Mouse (Mus musculus) midbrain, embryonic 14.5 days (tissue): ENCODE results near the gene Sfpq. TPM values are rescaled to one million over a fixed set of nuclear protein-coding genes. Genes with fewer than 3 reads are reported as not detected.

Source experiments
- ATAC-seq: fragments of 200-750 bp; cut with Nextera tagmentation; 2 replicates; pipeline ENCODE4 v1.8.0; 2017; ENCODE audit warnings: moderate number of reproducible peaks, moderate library complexity; ENCODE audit not compliant: low FRiP score, low TSS enrichment
- DNase-seq: peaks from one replicate; pipeline ENCODE4 v3.0.0-alpha.2; 2015
- H3K27ac ChIP-seq: fragments of 300-500 bp; sonication (generic); replicated peaks from 2 replicates; pipeline ENCODE4 v1.5.1; 2014; ENCODE audit warnings: mild to moderate bottlenecking, low read depth, low read length, moderate library complexity
- H3K27me3 ChIP-seq: fragments of 300-500 bp; sonication (generic); 2 replicates; pipeline ENCODE4 v1.6.1; 2014; ENCODE audit warnings: low read length, control low read depth, mixed read lengths; ENCODE audit not compliant: control insufficient read depth, insufficient read depth
- H3K36me3 ChIP-seq: fragments of 300-500 bp; sonication (generic); 2 replicates; pipeline ENCODE4 v1.6.1; 2014; ENCODE audit warnings: low read length, control low read depth; ENCODE audit not compliant: control insufficient read depth, insufficient read depth
- H3K4me1 ChIP-seq: fragments of 300-500 bp; sonication (generic); 2 replicates; pipeline ENCODE4 v1.6.1; 2014; ENCODE audit warnings: mild to moderate bottlenecking, antibody characterized with exemption, low read length, control low read depth; ENCODE audit not compliant: control insufficient read depth, insufficient read depth
- H3K4me2 ChIP-seq: fragments of 300-500 bp; sonication (generic); 2 replicates; pipeline ENCODE4 v1.6.1; 2014; ENCODE audit warnings: mild to moderate bottlenecking, low read length, moderate library complexity
- H3K4me3 ChIP-seq: fragments of 300-500 bp; sonication (generic); replicated peaks from 2 replicates; pipeline ENCODE4 v1.5.1; 2014; ENCODE audit warnings: low read depth, low read length
- H3K9ac ChIP-seq: fragments of 300-500 bp; sonication (generic); replicated peaks from 2 replicates; pipeline ENCODE4 v1.6.1; 2014; ENCODE audit warnings: mild to moderate bottlenecking, low read length, moderate library complexity
- H3K9me3 ChIP-seq: fragments of 300-500 bp; sonication (generic); 2 replicates; pipeline ENCODE4 v1.6.1; 2016; ENCODE audit warnings: low read length, control low read depth, mixed read lengths; ENCODE audit not compliant: control insufficient read depth
- WGBS: fragments of 180-500 bp; shearing (Covaris S2); extraction: QIAGEN DNeasy Blood & Tissue Kit; methylation state at CpG from one replicate; pipeline ENCODE4 v1.1.7; 2014; 5-methylcytosine and 5-hydroxymethylcytosine counted together
- polyA plus RNA-seq: library from polyadenylated mRNA; unstranded; fragments of >200 nt; fragmentation: Nextera tagmentation; extraction: Ambion mirVana; gene quantifications from 2 replicates; pipeline ENCODE4 v1.2.1, GENCODE M21; 2014

Sfpq gene
- polyA plus RNA-seq, 1 experiment from 2014 or later, result 119 TPM

- ATAC-seq (no peak; the same call in 1 of the 2 replicates), DNase-seq (no peak)
- H3K36me3 ChIP-seq, result peaks cover 74% of the 10 kb centered on the region
- H3K4me1 ChIP-seq, result no peaks in the 10 kb centered on the region
- WGBS, result 85% methylated on average over 3 of the region's 3 CpGs
- no peak overlapping the region for H3K9ac ChIP-seq
- H3K27me3 ChIP-seq, result no peaks in the 10 kb centered on the region
- no peaks in the 10 kb centered on the region for H3K9me3 ChIP-seq
- H3K4me2 ChIP-seq, result no peak overlapping the region
- no peak overlapping the region for H3K27ac ChIP-seq
- H3K4me3 ChIP-seq, result no peak overlapping the region
Measured at GRCm38 (mm10) chr4:127039871-127040483, 18.9 kb downstream of the Sfpq start.

GRCm38 (mm10) chr4:127043540-127043939, 22.4 kb downstream of the Sfpq start:
- Histone ChIP-seq H3K9ac (no peak overlapping the region), H3K4me2 (no peak overlapping the region), H3K9me3 (no peaks in the 10 kb centered on the region), H3K27me3 (no peaks in the 10 kb centered on the region), H3K4me3 (no peak overlapping the region), H3K36me3 (peaks cover 63% of the 10 kb centered on the region), H3K27ac (no peak overlapping the region), H3K4me1 (no peaks in the 10 kb centered on the region)
- DNase-seq, result no peak
- WGBS, result 90% methylated on average over 4 of the region's 4 CpGs
- ATAC-seq, result no peak

- Histone ChIP-seq H3K9ac (no peak overlapping the region), H3K27me3 (no peaks in the 10 kb centered on the region), H3K36me3 (peaks cover 64% of the 10 kb centered on the region), H3K4me2 (no peak overlapping the region), H3K4me1 (no peaks in the 10 kb centered on the region), H3K9me3 (no peaks in the 10 kb centered on the region), H3K4me3 (no peak overlapping the region), H3K27ac (no peak overlapping the region)
- DNase-seq (no peak), ATAC-seq (no peak)
- 95% methylated on average over 8 of the region's 8 CpGs for WGBS
Measured at GRCm38 (mm10) chr4:127051121-127051520, 30.0 kb downstream of the Sfpq start.

- Histone ChIP-seq H3K36me3 (peaks cover 58% of the 10 kb centered on the region), H3K27ac (no peak overlapping the region), H3K4me3 (no peak overlapping the region), H3K9ac (no peak overlapping the region), H3K4me2 (no peak overlapping the region), H3K27me3 (no peaks in the 10 kb centered on the region), H3K4me1 (no peaks in the 10 kb centered on the region), H3K9me3 (no peaks in the 10 kb centered on the region)
- ATAC-seq (no peak), DNase-seq (no peak)
- WGBS, result 89% methylated on average over 5 of the region's 5 CpGs
Measured at GRCm38 (mm10) chr4:127053071-127053470, 31.9 kb downstream of the Sfpq start.

- whole genome bisulfite sequencing, result 85% methylated on average over 7 of the region's 7 CpGs
Measured at GRCm38 (mm10) chr4:127054522-127055198, 33.5 kb downstream of the Sfpq start.

GRCm38 (mm10) chr4:127060585-127061290, 39.6 kb downstream of the Sfpq start, which contains the start of gene Zmym1:
Gene Zmym1 (minus strand): TSS chr4:127061152.
- Histone ChIP-seq H3K4me3 (peak within 1 kb of the TSS; percentile 62), H3K4me2 (peak within 1 kb of the TSS; percentile 70), H3K27ac (no peak within 1 kb of the TSS; the same call in 1 of the 2 replicates), H3K4me1 (peaks cover 3% of the 10 kb centered on the region; the same call in 1 of the 2 replicates), H3K27me3 (no peaks in the 10 kb centered on the region), H3K36me3 (peaks cover 15% of the 10 kb centered on the region), H3K9me3 (no peaks in the 10 kb centered on the region), H3K9ac (peak within 1 kb of the TSS; percentile 65)
- DNase-seq (peak; percentile 95), ATAC-seq (peak; percentile 72)
- WGBS, result 2% methylated on average over 38 of the region's 38 CpGs

More at GRCm38 (mm10) chr4:127054522-127055198, 33.5 kb downstream of the Sfpq start:
- H3K27ac ChIP-seq, result no peak overlapping the region
- H3K9ac ChIP-seq, result no peak overlapping the region
- DNase-seq (no peak), ATAC-seq (no peak)
- no peaks in the 10 kb centered on the region for H3K9me3 ChIP-seq
- H3K27me3 ChIP-seq, result no peaks in the 10 kb centered on the region
- peaks cover 47% of the 10 kb centered on the region for H3K36me3 ChIP-seq
- H3K4me3 ChIP-seq, result no peak overlapping the region
- H3K4me1 ChIP-seq, result no peaks in the 10 kb centered on the region
- no peak overlapping the region for H3K4me2 ChIP-seq

- no peaks in the 10 kb centered on the region for H3K36me3 ChIP-seq
- no peak overlapping the region for H3K4me2 ChIP-seq
- peaks cover 3% of the 10 kb centered on the region; the same call in 1 of the 2 replicates for H3K4me1 ChIP-seq
- H3K9me3 ChIP-seq, result no peaks in the 10 kb centered on the region
- no peak overlapping the region for H3K27ac ChIP-seq
- 50% methylated on average over 1 of the region's 1 CpGs for WGBS
- H3K9ac ChIP-seq, result no peak overlapping the region
- no peaks in the 10 kb centered on the region for H3K27me3 ChIP-seq
- DNase-seq, result no peak
- no peak overlapping the region for H3K4me3 ChIP-seq
- ATAC-seq, result no peak
Measured at GRCm38 (mm10) chr4:127064051-127064450, 42.9 kb downstream of the Sfpq start.

GRCm38 (mm10) chr4:127074915-127075314, 53.8 kb downstream of the Sfpq start:
- H3K27me3 ChIP-seq, result no peaks in the 10 kb centered on the region
- no peak overlapping the region for H3K27ac ChIP-seq
- no peak overlapping the region for H3K4me2 ChIP-seq
- H3K4me1 ChIP-seq, result peaks cover 6% of the 10 kb centered on the region
- WGBS, result 76% methylated on average over 1 of the region's 1 CpGs
- ATAC-seq (no peak), DNase-seq (no peak)
- no peaks in the 10 kb centered on the region for H3K9me3 ChIP-seq
- H3K9ac ChIP-seq, result no peak overlapping the region
- no peak overlapping the region for H3K4me3 ChIP-seq
- no peaks in the 10 kb centered on the region for H3K36me3 ChIP-seq
